In the genomic region with DNA sequence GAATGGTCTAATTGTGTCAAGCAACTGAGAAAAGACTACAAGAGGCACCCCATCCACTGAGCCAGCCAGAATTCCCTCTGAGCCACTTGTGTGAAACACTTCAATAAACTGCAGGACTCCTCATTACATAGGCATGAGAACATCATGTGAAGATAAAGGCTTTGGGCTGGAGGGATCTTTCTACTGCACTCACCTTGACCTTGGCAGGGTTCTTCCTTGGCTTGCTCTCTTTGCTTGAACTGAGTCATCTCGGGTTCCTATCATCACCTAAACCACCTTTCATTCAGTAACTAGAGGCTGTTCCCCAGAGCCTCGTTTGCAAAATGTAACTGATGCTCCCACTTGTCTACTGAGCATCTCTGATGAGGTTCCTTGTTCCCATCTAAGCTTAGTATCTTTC, we compare ENCODE assay signal across 22 mouse cellular contexts.
DNase-seq lines count a peak whose midpoint lies in the region; ATAC-seq and TF ChIP-seq lines count a peak whose summit lies in the region.
"Had no signal": no experiment of that assay in that cellular context is flagged by ENCODE, and none has a peak within 500 bp of the region (broad histone marks: within the 10 kb centered on the region; RNA-seq: fewer than 3 reads in every experiment).

No protein-coding gene starts in this region.

- H3K36me3 ChIP-seq in intestine, embryonic 14.5 days (ENCODE audit: control insufficient read depth, insufficient read depth, low read length) = no peaks in the 10 kb centered on the region
- no peaks in the 10 kb centered on the region for H3K36me3 ChIP-seq in intestine, postnatal 0 days (ENCODE audit: control insufficient read depth, insufficient read depth)
- no peaks in the 10 kb centered on the region for H3K36me3 ChIP-seq in embryonic facial prominence, embryonic 10.5 days (replicated peaks)
- no peaks in the 10 kb centered on the region for H3K36me3 ChIP-seq in midbrain, embryonic 16.5 days (ENCODE audit: control insufficient read depth, insufficient read depth, low read length)
- H3K36me3 ChIP-seq: embryonic facial prominence, embryonic 12.5 days; forebrain, embryonic 15.5 days had no signal

- no peak overlapping the region for H3K9ac ChIP-seq in intestine, embryonic 14.5 days (ENCODE audit: low read length)
- H3K9ac ChIP-seq in intestine, postnatal 0 days (ENCODE audit: low read depth, low read length) = no peak overlapping the region
- H3K9ac ChIP-seq in midbrain, embryonic 16.5 days (ENCODE audit: low read depth, low read length) = no peak overlapping the region
- H3K9ac ChIP-seq: embryonic facial prominence, embryonic 12.5 days; forebrain, embryonic 13.5 days; forebrain, embryonic 15.5 days; forebrain, postnatal 0 days had no signal

- H3K9me3 ChIP-seq in intestine, embryonic 14.5 days (ENCODE audit: control insufficient read depth, low read length) = no peaks in the 10 kb centered on the region
- H3K9me3 ChIP-seq in intestine, postnatal 0 days (ENCODE audit: control insufficient read depth) = no peaks in the 10 kb centered on the region
- H3K9me3 ChIP-seq in embryonic facial prominence, embryonic 10.5 days = no peaks in the 10 kb centered on the region
- H3K9me3 ChIP-seq in midbrain, embryonic 16.5 days (replicated peaks; ENCODE audit: control insufficient read depth, low read length, poor library complexity, severe bottlenecking) = no peaks in the 10 kb centered on the region
- H3K9me3 ChIP-seq: embryonic facial prominence, embryonic 12.5 days; forebrain, embryonic 13.5 days; forebrain, embryonic 15.5 days had no signal

- no peak overlapping the region for H3K4me2 ChIP-seq in intestine, embryonic 14.5 days (ENCODE audit: low read length)
- no peak overlapping the region for H3K4me2 ChIP-seq in intestine, postnatal 0 days (replicated peaks; ENCODE audit: low read depth)
- no peak overlapping the region for H3K4me2 ChIP-seq in midbrain, embryonic 16.5 days (ENCODE audit: low read length)
- H3K4me2 ChIP-seq: embryonic facial prominence, embryonic 12.5 days; forebrain, embryonic 13.5 days; forebrain, embryonic 15.5 days had no signal

- peaks cover 3% of the 10 kb centered on the region for H3K4me1 ChIP-seq in intestine, embryonic 14.5 days (replicated peaks; ENCODE audit: control insufficient read depth, insufficient read depth, low read length)
- H3K4me1 ChIP-seq in intestine, postnatal 0 days (replicated peaks; ENCODE audit: control insufficient read depth, insufficient read depth, low read length) = no peaks in the 10 kb centered on the region
- H3K4me1 ChIP-seq in embryonic facial prominence, embryonic 10.5 days = peaks cover 5% of the 10 kb centered on the region; the same call in 1 of the 2 replicates
- H3K4me1 ChIP-seq in midbrain, embryonic 16.5 days (ENCODE audit: control insufficient read depth, insufficient read depth, low read length) = no peaks in the 10 kb centered on the region
- H3K4me1 ChIP-seq: forebrain, embryonic 13.5 days; forebrain, embryonic 15.5 days had no signal

- no peak for ATAC-seq in intestine, embryonic 14.5 days (replicated peaks; ENCODE audit: low FRiP score, low TSS enrichment, low read depth)
- ATAC-seq in intestine, postnatal 0 days = no peak
- no peak for ATAC-seq in midbrain, embryonic 16.5 days
- ATAC-seq: forebrain, embryonic 13.5 days; forebrain, embryonic 15.5 days; forebrain, postnatal 0 days; Patski had no signal

- H3K27me3 ChIP-seq in intestine, embryonic 14.5 days (replicated peaks; ENCODE audit: control insufficient read depth, insufficient read depth, low read length) = no peaks in the 10 kb centered on the region
- H3K27me3 ChIP-seq in intestine, postnatal 0 days (replicated peaks; ENCODE audit: control insufficient read depth, insufficient read depth, low read length) = no peaks in the 10 kb centered on the region
- H3K27me3 ChIP-seq in embryonic facial prominence, embryonic 10.5 days (replicated peaks; ENCODE audit: low read depth, poor library complexity, severe bottlenecking) = no peaks in the 10 kb centered on the region
- H3K27me3 ChIP-seq in midbrain, embryonic 16.5 days (ENCODE audit: control insufficient read depth, insufficient read depth, low read depth, low read length) = no peaks in the 10 kb centered on the region
- H3K27me3 ChIP-seq: embryonic facial prominence, embryonic 12.5 days; forebrain, embryonic 13.5 days; forebrain, embryonic 15.5 days; Patski had no signal

- no peak for TF ChIP-seq CTCF in intestine, postnatal 0 days (IDR thresholded peaks at IDR 0.05; ENCODE audit: low read depth)
- TF ChIP-seq CTCF in layer of hippocampus, adult 2 months (conservative IDR thresholded peaks at IDR 0.05) = no peak

- peak; percentile 68 for DNase-seq in heart, adult 11 months
- DNase-seq in heart, adult 8-10 months (ENCODE audit: low spot score) = no peak
- peak; percentile 37 for DNase-seq in intestine, embryonic 14.5 days (ENCODE audit: low spot score)
- no peak for DNase-seq in embryonic facial prominence, embryonic 10.5 days (ENCODE audit: low spot score)
- no peak for DNase-seq in layer of hippocampus, adult 2 months (ENCODE audit: low spot score in 2 of 2)
- DNase-seq: adrenal gland, adult 2 months; adrenal gland, postnatal 10 days; adrenal gland, postnatal 25 days; cerebellum, adult 11 months; cerebellum, adult 18-20 months; cerebellum, adult 8-10 months; cerebellum, adult 9-11 months; cerebellum, postnatal 14 days; cerebellum, postnatal 36 days; embryo, embryonic 11 days; forebrain, postnatal 0 days had no signal

- H3K27ac ChIP-seq in intestine, embryonic 14.5 days (ENCODE audit: low read depth) = no peak overlapping the region
- H3K27ac ChIP-seq in intestine, postnatal 0 days (ENCODE audit: low read depth, low read length) = no peak overlapping the region
- 0 out of 2 replicates have a peak overlapping the region, but pooled peaks have one; percentile 30 for H3K27ac ChIP-seq in embryonic facial prominence, embryonic 10.5 days (replicated peaks)
- no peak overlapping the region for H3K27ac ChIP-seq in midbrain, embryonic 16.5 days (ENCODE audit: low read length)
- H3K27ac ChIP-seq in layer of hippocampus, adult 2 months = no peak overlapping the region
- H3K27ac ChIP-seq: embryonic facial prominence, embryonic 12.5 days; forebrain, embryonic 13.5 days; forebrain, embryonic 15.5 days had no signal

- WGBS in intestine, embryonic 14.5 days = 66% methylated on average over 2 of the region's 2 CpGs
- 61% methylated on average over 2 of the region's 2 CpGs for WGBS in intestine, postnatal 0 days
- WGBS in embryonic facial prominence, embryonic 10.5 days = 68% methylated on average over 2 of the region's 2 CpGs
- WGBS in midbrain, embryonic 16.5 days = 70% methylated on average over 2 of the region's 2 CpGs

- no peak overlapping the region for H3K4me3 ChIP-seq in intestine, embryonic 14.5 days (ENCODE audit: low read depth, low read length)
- no peak overlapping the region for H3K4me3 ChIP-seq in intestine, postnatal 0 days (ENCODE audit: low read depth, low read length)
- H3K4me3 ChIP-seq in embryonic facial prominence, embryonic 10.5 days = no peak overlapping the region
- H3K4me3 ChIP-seq in midbrain, embryonic 16.5 days (ENCODE audit: low read depth, low read length) = no peak overlapping the region
- H3K4me3 ChIP-seq in layer of hippocampus, adult 2 months = no peak overlapping the region
- H3K4me3 ChIP-seq: embryonic facial prominence, embryonic 12.5 days; forebrain, embryonic 13.5 days; forebrain, embryonic 15.5 days had no signal

Comparison
In these comparisons a context has a peak if more than half of its experiments do, and no peak if none do; other contexts are left out.
1. DNase-seq: peak in heart, adult 11 months (single experiment) and intestine, embryonic 14.5 days (single experiment); none in heart, adult 8-10 months (single experiment), embryonic facial prominence, embryonic 10.5 days (single experiment) and layer of hippocampus, adult 2 months (0 of 2).